Mouse (Mus musculus): ENCODE results near the gene Map3k21. TPM values are rescaled to one million over a fixed set of nuclear protein-coding genes. Genes with fewer than 3 reads are reported as not detected.

Map3k21 gene
- polyA plus RNA-seq, 1 experiment from 2014 or later, result 0.09 TPM

- no peaks in the 10 kb centered on the region for H3K4me1 ChIP-seq (replicated peaks)
- 66% methylated on average over 4 of the region's 4 CpGs for WGBS
Observed at GRCm38 (mm10) chr8:125944511-125944910, 34.3 kb downstream of the Map3k21 start.

GRCm38 (mm10) chr8:125948696-125949308 is 38.6 kb downstream of the Map3k21 start:
- H3K4me3 ChIP-seq, result no peak overlapping the region
- peaks cover 8% of the 10 kb centered on the region; the same call in 1 of the 2 replicates for H3K27me3 ChIP-seq (replicated peaks)
- no peaks in the 10 kb centered on the region for H3K36me3 ChIP-seq
- no peak overlapping the region for H3K27ac ChIP-seq (ENCODE audit: poor library complexity, severe bottlenecking)
- no peaks in the 10 kb centered on the region for H3K4me1 ChIP-seq (replicated peaks)
- no peak overlapping the region for H3K4me2 ChIP-seq
- H3K9ac ChIP-seq, result no peak overlapping the region
- no peak for ATAC-seq (ENCODE audit: insufficient number of reproducible peaks, low FRiP score)
- no peaks in the 10 kb centered on the region for H3K9me3 ChIP-seq (replicated peaks)
- WGBS, result 61% methylated on average over 9 of the region's 9 CpGs

More at GRCm38 (mm10) chr8:125944511-125944910, 34.3 kb downstream of the Map3k21 start:
- no peak for ATAC-seq (ENCODE audit: insufficient number of reproducible peaks, low FRiP score)
- Histone ChIP-seq H3K27me3 (replicated peaks) (peaks cover 24% of the 10 kb centered on the region), H3K27ac (ENCODE audit: poor library complexity, severe bottlenecking) (no peak overlapping the region), H3K4me3 (no peak overlapping the region), H3K36me3 (no peaks in the 10 kb centered on the region), H3K9me3 (replicated peaks) (no peaks in the 10 kb centered on the region), H3K4me2 (no peak overlapping the region), H3K9ac (no peak overlapping the region)

- Histone ChIP-seq H3K27ac (ENCODE audit: poor library complexity, severe bottlenecking) (no peak overlapping the region), H3K27me3 (replicated peaks) (peaks cover 8% of the 10 kb centered on the region; the same call in 1 of the 2 replicates), H3K4me1 (replicated peaks) (no peaks in the 10 kb centered on the region), H3K9me3 (replicated peaks) (no peaks in the 10 kb centered on the region), H3K4me2 (no peak overlapping the region), H3K36me3 (no peaks in the 10 kb centered on the region), H3K9ac (no peak overlapping the region), H3K4me3 (no peak overlapping the region)
- peak; percentile 57 for ATAC-seq (ENCODE audit: insufficient number of reproducible peaks, low FRiP score)
- WGBS, result 23% methylated on average over 23 of the region's 23 CpGs
Observed at GRCm38 (mm10) chr8:125950007-125950940, 40.0 kb downstream of the Map3k21 start.

- WGBS, result 14% methylated on average over 11 of the region's 11 CpGs
- H3K4me1 ChIP-seq (replicated peaks), result no peaks in the 10 kb centered on the region
- H3K27ac ChIP-seq (ENCODE audit: poor library complexity, severe bottlenecking), result no peak overlapping the region
- no peak for ATAC-seq (ENCODE audit: insufficient number of reproducible peaks, low FRiP score)
- no peaks in the 10 kb centered on the region for H3K36me3 ChIP-seq
- H3K4me3 ChIP-seq, result no peak overlapping the region
- no peak overlapping the region for H3K4me2 ChIP-seq
- H3K9me3 ChIP-seq (replicated peaks), result peaks cover 2% of the 10 kb centered on the region; the same call in 1 of the 2 replicates
- H3K27me3 ChIP-seq (replicated peaks), result peaks cover 8% of the 10 kb centered on the region; the same call in 1 of the 2 replicates
- H3K9ac ChIP-seq, result no peak overlapping the region
Observed at GRCm38 (mm10) chr8:125955671-125956070, 45.4 kb downstream of the Map3k21 start.

- Histone ChIP-seq H3K9ac (no peak overlapping the region), H3K36me3 (no peaks in the 10 kb centered on the region), H3K27me3 (replicated peaks) (0 out of 2 replicates have a peak, but pooled peaks cover 4% of the 10 kb centered on the region), H3K4me1 (replicated peaks) (no peaks in the 10 kb centered on the region), H3K4me3 (no peak overlapping the region), H3K27ac (ENCODE audit: poor library complexity, severe bottlenecking) (no peak overlapping the region), H3K9me3 (replicated peaks) (peaks cover 11% of the 10 kb centered on the region), H3K4me2 (no peak overlapping the region)
- 74% methylated on average over 9 of the region's 9 CpGs for WGBS
- ATAC-seq (ENCODE audit: insufficient number of reproducible peaks, low FRiP score), result no peak
Observed at GRCm38 (mm10) chr8:125956796-125957195, 46.5 kb downstream of the Map3k21 start.

- Histone ChIP-seq H3K27me3 (replicated peaks) (0 out of 2 replicates have a peak, but pooled peaks cover 3% of the 10 kb centered on the region), H3K4me2 (no peak overlapping the region), H3K4me3 (no peak overlapping the region), H3K4me1 (replicated peaks) (no peaks in the 10 kb centered on the region), H3K27ac (ENCODE audit: poor library complexity, severe bottlenecking) (no peak overlapping the region), H3K9ac (no peak overlapping the region), H3K9me3 (replicated peaks) (peaks cover 11% of the 10 kb centered on the region), H3K36me3 (no peaks in the 10 kb centered on the region)
- WGBS, result 75% methylated on average over 13 of the region's 13 CpGs
- ATAC-seq (ENCODE audit: insufficient number of reproducible peaks, low FRiP score), result no peak
Observed at GRCm38 (mm10) chr8:125957226-125957993, 47.2 kb downstream of the Map3k21 start.

- H3K4me1 ChIP-seq (replicated peaks), result no peaks in the 10 kb centered on the region
- no peak overlapping the region for H3K4me2 ChIP-seq
- no peak overlapping the region for H3K9ac ChIP-seq
- ATAC-seq (ENCODE audit: insufficient number of reproducible peaks, low FRiP score), result no peak
- no peak overlapping the region for H3K27ac ChIP-seq (ENCODE audit: poor library complexity, severe bottlenecking)
- peaks cover 3% of the 10 kb centered on the region; the same call in 1 of the 2 replicates for H3K27me3 ChIP-seq (replicated peaks)
- no peaks in the 10 kb centered on the region for H3K36me3 ChIP-seq
- 70% methylated on average over 1 of the region's 1 CpGs for WGBS
- no peak overlapping the region for H3K4me3 ChIP-seq
- H3K9me3 ChIP-seq (replicated peaks), result peaks cover 11% of the 10 kb centered on the region
Observed at GRCm38 (mm10) chr8:125957994-125958368, 47.7 kb downstream of the Map3k21 start.

- Histone ChIP-seq H3K27ac (ENCODE audit: poor library complexity, severe bottlenecking) (no peak overlapping the region), H3K4me1 (replicated peaks) (peaks cover 8% of the 10 kb centered on the region), H3K9me3 (replicated peaks) (peaks cover 11% of the 10 kb centered on the region), H3K4me3 (no peak overlapping the region), H3K4me2 (no peak overlapping the region), H3K36me3 (no peaks in the 10 kb centered on the region), H3K9ac (no peak overlapping the region), H3K27me3 (replicated peaks) (peaks cover 15% of the 10 kb centered on the region)
- no peak for ATAC-seq (ENCODE audit: insufficient number of reproducible peaks, low FRiP score)
- 30% methylated on average over 4 of the region's 4 CpGs for WGBS
Observed at GRCm38 (mm10) chr8:125959363-125959771, 49.1 kb downstream of the Map3k21 start.

- no peak overlapping the region for H3K4me3 ChIP-seq
- no peaks in the 10 kb centered on the region for H3K36me3 ChIP-seq
- peaks cover 14% of the 10 kb centered on the region for H3K9me3 ChIP-seq (replicated peaks)
- peaks cover 8% of the 10 kb centered on the region for H3K4me1 ChIP-seq (replicated peaks)
- no peak overlapping the region for H3K27ac ChIP-seq (ENCODE audit: poor library complexity, severe bottlenecking)
- no peak for ATAC-seq (ENCODE audit: insufficient number of reproducible peaks, low FRiP score)
- WGBS, result 81% methylated on average over 8 of the region's 8 CpGs
- H3K9ac ChIP-seq, result no peak overlapping the region
- no peak overlapping the region for H3K4me2 ChIP-seq
- H3K27me3 ChIP-seq (replicated peaks), result peaks cover 22% of the 10 kb centered on the region
Observed at GRCm38 (mm10) chr8:125960037-125960436, 49.8 kb downstream of the Map3k21 start.

- WGBS, result 85% methylated on average over 6 of the region's 6 CpGs
- peaks cover 8% of the 10 kb centered on the region for H3K4me1 ChIP-seq (replicated peaks)
- H3K27me3 ChIP-seq (replicated peaks), result peaks cover 30% of the 10 kb centered on the region
- H3K4me2 ChIP-seq, result no peak overlapping the region
- no peak for ATAC-seq (ENCODE audit: insufficient number of reproducible peaks, low FRiP score)
- no peaks in the 10 kb centered on the region for H3K36me3 ChIP-seq
- no peak overlapping the region for H3K4me3 ChIP-seq
- no peak overlapping the region for H3K9ac ChIP-seq
- no peak overlapping the region for H3K27ac ChIP-seq (ENCODE audit: poor library complexity, severe bottlenecking)
- H3K9me3 ChIP-seq (replicated peaks), result peaks cover 14% of the 10 kb centered on the region
Observed at GRCm38 (mm10) chr8:125961790-125962189, 51.5 kb downstream of the Map3k21 start.

All from heart, embryonic 12.5 days (tissue).